In the genomic region with DNA sequence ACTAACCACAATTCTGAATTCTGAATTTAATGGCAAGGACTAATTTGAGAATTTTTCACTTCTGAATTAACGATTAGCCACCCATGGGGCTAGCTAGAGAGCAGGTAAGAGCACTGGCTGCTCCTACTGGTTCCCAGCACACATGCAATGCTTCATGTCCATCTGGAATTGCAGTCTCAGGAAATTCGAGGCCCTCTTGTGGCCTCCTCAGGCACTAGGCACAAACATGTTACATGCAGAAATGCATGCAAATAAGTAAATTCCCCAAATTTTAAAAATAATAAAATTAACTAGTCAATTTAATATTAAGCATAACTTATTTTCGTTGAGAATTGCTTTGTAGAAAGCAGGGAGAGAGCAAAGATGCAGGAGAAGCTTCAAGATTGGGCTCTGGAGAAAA, we compare ENCODE assay signal across 19 mouse cellular contexts.
DNase-seq lines count a peak whose midpoint lies in the region; ATAC-seq and TF ChIP-seq lines count a peak whose summit lies in the region.
"Had no signal": no experiment of that assay in that cellular context is flagged by ENCODE, and none has a peak within 500 bp of the region (broad histone marks: within the 10 kb centered on the region; RNA-seq: fewer than 3 reads in every experiment).

No protein-coding gene starts in this region.

- no peak for TF ChIP-seq EP300 in stomach, postnatal 0 days (optimal IDR thresholded peaks at IDR 0.05)

- no peak overlapping the region for H3K27ac ChIP-seq in kidney, postnatal 0 days
- no peak overlapping the region for H3K27ac ChIP-seq in midbrain, embryonic 11.5 days (ENCODE audit: low read depth, low read length)
- H3K27ac ChIP-seq in midbrain, embryonic 16.5 days (ENCODE audit: low read length), result no peak overlapping the region
- no peak overlapping the region for H3K27ac ChIP-seq in stomach, postnatal 0 days (replicated peaks)
- H3K27ac ChIP-seq: embryonic facial prominence, embryonic 15.5 days; limb, embryonic 15.5 days had no signal

- 83% methylated on average over 3 of the region's 3 CpGs for WGBS in kidney, postnatal 0 days
- 78% methylated on average over 3 of the region's 3 CpGs for WGBS in midbrain, embryonic 11.5 days
- 70% methylated on average over 3 of the region's 3 CpGs for WGBS in midbrain, embryonic 16.5 days
- WGBS in stomach, postnatal 0 days, result 80% methylated on average over 3 of the region's 3 CpGs

- DNase-seq in cerebellum, postnatal 10 days, result peak; percentile 17 to 18
- no peak for DNase-seq in cerebellum, adult 18-20 months
- DNase-seq in kidney, postnatal 0 days (ENCODE audit: low spot score), result no peak
- no peak for DNase-seq in kidney, adult 18-20 months
- DNase-seq in midbrain, embryonic 11.5 days (ENCODE audit: low spot score, missing footprints), result peak; percentile 53
- no peak for DNase-seq in stomach, postnatal 0 days (ENCODE audit: low spot score)
- no peak for DNase-seq in frontal cortex, postnatal 10 days (ENCODE audit: low spot score in 2 of 2)
- DNase-seq: adrenal gland, postnatal 10 days; cerebellum, adult 8-10 months; embryo, embryonic 11 days; layer of hippocampus, adult 9-11 months; lung, adult 18-20 months; midbrain, embryonic 14.5 days; right cerebral cortex, adult 18-20 months; thymus, adult 18-20 months had no signal

- H3K4me2 ChIP-seq in kidney, postnatal 0 days (ENCODE audit: low read length), result no peak overlapping the region
- H3K4me2 ChIP-seq in midbrain, embryonic 11.5 days, result no peak overlapping the region
- no peak overlapping the region for H3K4me2 ChIP-seq in midbrain, embryonic 16.5 days (ENCODE audit: low read length)
- no peak overlapping the region for H3K4me2 ChIP-seq in stomach, postnatal 0 days (replicated peaks; ENCODE audit: low read depth)
- H3K4me2 ChIP-seq: embryonic facial prominence, embryonic 15.5 days; heart, embryonic 12.5 days; limb, embryonic 15.5 days had no signal

- no peaks in the 10 kb centered on the region for H3K27me3 ChIP-seq in kidney, postnatal 0 days (ENCODE audit: insufficient read depth, low read length)
- no peaks in the 10 kb centered on the region for H3K27me3 ChIP-seq in midbrain, embryonic 11.5 days (ENCODE audit: control insufficient read depth, insufficient read depth, low read length)
- H3K27me3 ChIP-seq in midbrain, embryonic 16.5 days (ENCODE audit: control insufficient read depth, insufficient read depth, low read depth, low read length), result no peaks in the 10 kb centered on the region
- H3K27me3 ChIP-seq in stomach, postnatal 0 days (ENCODE audit: control insufficient read depth, insufficient read depth, low read length), result no peaks in the 10 kb centered on the region
- H3K27me3 ChIP-seq: embryonic facial prominence, embryonic 15.5 days; heart, embryonic 12.5 days; limb, embryonic 15.5 days had no signal

- ATAC-seq in kidney, postnatal 0 days (replicated peaks; ENCODE audit: low FRiP score, low read depth), result no peak
- ATAC-seq in midbrain, embryonic 11.5 days (ENCODE audit: low FRiP score), result 0 out of 2 replicates have a peak, but pooled peaks have one; percentile 48
- no peak for ATAC-seq in midbrain, embryonic 16.5 days
- ATAC-seq in stomach, postnatal 0 days (ENCODE audit: low FRiP score, low TSS enrichment), result no peak

- no peak overlapping the region for H3K4me3 ChIP-seq in kidney, postnatal 0 days (replicated peaks; ENCODE audit: low read depth, low read length)
- H3K4me3 ChIP-seq in midbrain, embryonic 11.5 days (ENCODE audit: low read depth, low read length), result no peak overlapping the region
- H3K4me3 ChIP-seq in midbrain, embryonic 16.5 days (ENCODE audit: low read depth, low read length), result no peak overlapping the region
- no peak overlapping the region for H3K4me3 ChIP-seq in stomach, postnatal 0 days (ENCODE audit: low read depth, low read length)
- H3K4me3 ChIP-seq: embryonic facial prominence, embryonic 15.5 days; heart, embryonic 12.5 days; limb, embryonic 15.5 days had no signal

- H3K36me3 ChIP-seq in kidney, postnatal 0 days (ENCODE audit: insufficient read depth, low read length), result no peaks in the 10 kb centered on the region
- H3K36me3 ChIP-seq in midbrain, embryonic 11.5 days (ENCODE audit: control insufficient read depth, insufficient read depth, low read length), result no peaks in the 10 kb centered on the region
- H3K36me3 ChIP-seq in midbrain, embryonic 16.5 days (ENCODE audit: control insufficient read depth, insufficient read depth, low read length), result no peaks in the 10 kb centered on the region
- H3K36me3 ChIP-seq in stomach, postnatal 0 days (ENCODE audit: control insufficient read depth, insufficient read depth, low read length), result no peaks in the 10 kb centered on the region
- H3K36me3 ChIP-seq: embryonic facial prominence, embryonic 15.5 days; heart, embryonic 12.5 days; limb, embryonic 15.5 days had no signal

- H3K9me3 ChIP-seq in kidney, postnatal 0 days (replicated peaks; ENCODE audit: low read length), result no peaks in the 10 kb centered on the region
- H3K9me3 ChIP-seq in midbrain, embryonic 11.5 days (ENCODE audit: control insufficient read depth, low read length), result no peaks in the 10 kb centered on the region
- no peaks in the 10 kb centered on the region for H3K9me3 ChIP-seq in midbrain, embryonic 16.5 days (replicated peaks; ENCODE audit: control insufficient read depth, low read length, poor library complexity, severe bottlenecking)
- H3K9me3 ChIP-seq in stomach, postnatal 0 days (ENCODE audit: control insufficient read depth, low read length), result no peaks in the 10 kb centered on the region
- H3K9me3 ChIP-seq: embryonic facial prominence, embryonic 15.5 days; heart, embryonic 12.5 days; limb, embryonic 15.5 days had no signal

- no peaks in the 10 kb centered on the region for H3K4me1 ChIP-seq in kidney, postnatal 0 days (replicated peaks; ENCODE audit: insufficient read depth, low read length)
- no peaks in the 10 kb centered on the region for H3K4me1 ChIP-seq in midbrain, embryonic 11.5 days (ENCODE audit: control insufficient read depth, insufficient read depth, low read length)
- H3K4me1 ChIP-seq in midbrain, embryonic 16.5 days (ENCODE audit: control insufficient read depth, insufficient read depth, low read length), result no peaks in the 10 kb centered on the region
- H3K4me1 ChIP-seq in stomach, postnatal 0 days (replicated peaks; ENCODE audit: control insufficient read depth, insufficient read depth), result no peaks in the 10 kb centered on the region
- H3K4me1 ChIP-seq: embryonic facial prominence, embryonic 15.5 days; limb, embryonic 15.5 days had no signal

- TF ChIP-seq CTCF in kidney, postnatal 0 days (IDR thresholded peaks at IDR 0.05; ENCODE audit: low read depth), result peak; percentile 45; the same call in 1 of the 2 replicates
- TF ChIP-seq CTCF in stomach, postnatal 0 days (IDR thresholded peaks at IDR 0.05; ENCODE audit: low read depth), result peak; percentile 37

- no peak overlapping the region for H3K9ac ChIP-seq in kidney, postnatal 0 days (ENCODE audit: low read depth, low read length)
- H3K9ac ChIP-seq in midbrain, embryonic 11.5 days (ENCODE audit: low read length), result no peak overlapping the region
- H3K9ac ChIP-seq in midbrain, embryonic 16.5 days (ENCODE audit: low read depth, low read length), result no peak overlapping the region
- no peak overlapping the region for H3K9ac ChIP-seq in stomach, postnatal 0 days (ENCODE audit: low read length)
- H3K9ac ChIP-seq: embryonic facial prominence, embryonic 15.5 days; heart, embryonic 12.5 days; limb, embryonic 15.5 days had no signal

Comparison
In these comparisons a context has a peak if more than half of its experiments do, and no peak if none do; other contexts are left out.
1. DNase-seq: peak in cerebellum, postnatal 10 days (2 of 2) and midbrain, embryonic 11.5 days (single experiment); none in cerebellum, adult 18-20 months (0 of 2), kidney, postnatal 0 days (single experiment), kidney, adult 18-20 months (single experiment), stomach, postnatal 0 days (single experiment) and frontal cortex, postnatal 10 days (0 of 2).